Comparison of ENCODE assay signal across 20 mouse cellular contexts in the genomic region with DNA sequence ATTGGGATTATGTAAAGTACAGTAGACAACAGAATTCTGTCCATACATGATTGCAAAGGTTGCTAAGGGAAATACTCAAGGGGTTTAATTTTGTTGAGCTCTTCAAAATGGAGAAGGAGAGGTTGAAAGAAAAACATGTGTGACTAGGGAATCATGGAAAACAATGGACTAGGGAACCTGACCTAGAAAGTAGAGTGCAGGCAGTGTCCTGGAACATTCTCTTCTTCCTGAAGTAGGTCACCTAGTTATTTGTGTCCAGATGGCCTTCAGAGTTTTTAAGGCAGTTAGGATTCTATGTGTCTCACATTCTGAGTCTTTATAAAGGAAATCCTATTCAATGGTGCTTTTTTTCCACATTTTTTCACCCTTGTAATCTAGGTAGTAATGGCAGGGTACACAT.
DNase-seq lines count a peak whose midpoint lies in the region.
"Had no signal": no experiment of that assay in that cellular context is flagged by ENCODE, and none has a peak within 500 bp of the region (broad histone marks: within the 10 kb centered on the region; RNA-seq: fewer than 3 reads in every experiment).

No protein-coding gene starts in this region.

- H3K9me3 ChIP-seq in hindbrain, embryonic 10.5 days = no peaks in the 10 kb centered on the region
- H3K9me3 ChIP-seq: embryonic facial prominence, embryonic 10.5 days; embryonic facial prominence, embryonic 12.5 days; forebrain, embryonic 13.5 days; forebrain, embryonic 15.5 days; G1E had no signal

- H3K4me3 ChIP-seq in hindbrain, embryonic 10.5 days = no peak overlapping the region
- H3K4me3 ChIP-seq: embryonic facial prominence, embryonic 10.5 days; embryonic facial prominence, embryonic 12.5 days; forebrain, embryonic 13.5 days; forebrain, embryonic 15.5 days had no signal

- H3K27me3 ChIP-seq in hindbrain, embryonic 10.5 days (ENCODE audit: insufficient read depth, poor library complexity, severe bottlenecking) = no peaks in the 10 kb centered on the region
- H3K27me3 ChIP-seq: CH12.LX; embryonic facial prominence, embryonic 12.5 days; forebrain, embryonic 13.5 days; forebrain, embryonic 15.5 days had no signal

- H3K27ac ChIP-seq in hindbrain, embryonic 10.5 days = no peak overlapping the region
- H3K27ac ChIP-seq: embryonic facial prominence, embryonic 10.5 days; embryonic facial prominence, embryonic 12.5 days; forebrain, embryonic 13.5 days; forebrain, embryonic 15.5 days had no signal

- H3K4me1 ChIP-seq in hindbrain, embryonic 10.5 days (replicated peaks) = no peaks in the 10 kb centered on the region
- H3K4me1 ChIP-seq: embryonic facial prominence, embryonic 10.5 days; embryonic facial prominence, embryonic 12.5 days; forebrain, embryonic 13.5 days; forebrain, embryonic 15.5 days had no signal

- no peaks in the 10 kb centered on the region for H3K36me3 ChIP-seq in hindbrain, embryonic 10.5 days
- H3K36me3 ChIP-seq: embryonic facial prominence, embryonic 10.5 days; embryonic facial prominence, embryonic 12.5 days; forebrain, embryonic 15.5 days; G1E had no signal

- DNase-seq in cerebellum, adult 9-10 months = peak; percentile 14
- DNase-seq in cerebellum, postnatal 14 days = no peak
- DNase-seq in Muller cell, postnatal 12 days (ENCODE audit: inconsistent ontology term) = peak; percentile 6
- peak; percentile 16 for DNase-seq in retina, embryonic 14.5 days (ENCODE audit: low spot score)
- no peak for DNase-seq in hindbrain, embryonic 10.5 days (ENCODE audit: low spot score)
- DNase-seq in urinary bladder, adult 18-20 months (ENCODE audit: low spot score in 2 of 2) = no peak
- DNase-seq: adrenal gland, adult 2 months; adrenal gland, postnatal 10 days; adrenal gland, postnatal 25 days; B cell, adult 2 months; cerebellum, adult 11-12 months; cerebellum, adult 9-11 months; cerebellum, postnatal 25 days; forebrain, postnatal 0 days had no signal

Comparison
In these comparisons a context has a peak if more than half of its experiments do, and no peak if none do; other contexts are left out.
1. DNase-seq: peak in cerebellum, adult 9-10 months (single experiment), Muller cell, postnatal 12 days (single experiment) and retina, embryonic 14.5 days (single experiment); none in cerebellum, postnatal 14 days (0 of 2), hindbrain, embryonic 10.5 days (single experiment) and urinary bladder, adult 18-20 months (0 of 2).